Mouse (Mus musculus) myocyte (in vitro differentiated cells): ENCODE measurements around the gene Nup93. TPM values are rescaled to one million over a fixed set of nuclear protein-coding genes. Genes with fewer than 3 reads are reported as not detected.

Experiments
- H3K27me3 ChIP-seq: one replicate; pipeline ENCODE4 v1.6.1; 2011; ENCODE audit not compliant: control insufficient read depth, insufficient read depth, insufficient read length
- H3K36me3 ChIP-seq: one replicate; pipeline ENCODE4 v1.6.1; 2011; ENCODE audit not compliant: control insufficient read depth, insufficient read depth
- H3K4me2 ChIP-seq: one replicate; pipeline ENCODE4 v1.6.1; 2011; ENCODE audit warnings: low read depth, control low read depth
- H3K4me3 ChIP-seq: one replicate; pipeline ENCODE4 v1.5.1; 2011; ENCODE audit warnings: mild to moderate bottlenecking, control low read depth, moderate library complexity
- H3K79me2 ChIP-seq: one replicate; pipeline ENCODE4 v1.6.1; 2011; ENCODE audit not compliant: control insufficient read depth, insufficient read depth
- H3ac ChIP-seq: one replicate; pipeline ENCODE4 v1.6.1; 2011; ENCODE audit not compliant: control insufficient read depth, insufficient read length
- CEBPB ChIP-seq: IDR thresholded peaks from 2 replicates; pipeline ENCODE4 v1.6.1; 2011; ENCODE audit warnings: mild to moderate bottlenecking, moderate library complexity; ENCODE audit not compliant: poor library complexity, insufficient read depth, severe bottlenecking
- E2F4 ChIP-seq: IDR thresholded peaks from one replicate; pipeline ENCODE4 v1.6.1; 2011; ENCODE audit warnings: mild to moderate bottlenecking, control low read depth, moderate library complexity; ENCODE audit not compliant: insufficient read depth
- MAX ChIP-seq: IDR thresholded peaks from one replicate; pipeline ENCODE4 v1.6.1; 2011; ENCODE audit warnings: low read depth, mild to moderate bottlenecking, control low read depth
- MYOD1 ChIP-seq, 3 experiments: IDR thresholded peaks; one replicate each; pipeline ENCODE4 v1.6.1; 2011; ENCODE audit warnings: control low read depth in 2 of 3, low read depth in 2 of 3, mild to moderate bottlenecking in 2 of 3, moderate library complexity in 1 of 3; ENCODE audit not compliant: insufficient read length in 2 of 3, control insufficient read depth in 1 of 3
- MYOG ChIP-seq, 3 experiments: IDR thresholded peaks; one replicate each; pipeline ENCODE4 v1.6.1; 2011; ENCODE audit warnings: control low read depth in 2 of 3, low read depth in 2 of 3, mild to moderate bottlenecking in 2 of 3; ENCODE audit not compliant: insufficient read length in 2 of 3, control insufficient read depth in 1 of 3, insufficient read depth in 1 of 3
- POLR2A ChIP-seq: IDR thresholded peaks from one replicate; pipeline ENCODE4 v1.6.1; 2011; ENCODE audit warnings: low read depth, mild to moderate bottlenecking, control low read depth, moderate library complexity; ENCODE audit not compliant: insufficient read length
- POLR2AphosphoS2 ChIP-seq: IDR thresholded peaks from one replicate; pipeline ENCODE4 v1.6.1; 2011; ENCODE audit warnings: low read depth, control low read depth; ENCODE audit not compliant: insufficient read length
- REST ChIP-seq: IDR thresholded peaks from one replicate; pipeline ENCODE4 v1.6.1; 2011; ENCODE audit warnings: mild to moderate bottlenecking, control low read depth, moderate library complexity; ENCODE audit not compliant: insufficient read depth, insufficient read length
- SRF ChIP-seq: IDR thresholded peaks from one replicate; pipeline ENCODE4 v1.6.1; 2011; ENCODE audit warnings: low read depth; ENCODE audit not compliant: control insufficient read depth, insufficient read length
- TCF12 ChIP-seq: IDR thresholded peaks from one replicate; pipeline ENCODE4 v1.6.1; 2011; ENCODE audit warnings: mild to moderate bottlenecking, control low read depth; ENCODE audit not compliant: poor library complexity, insufficient read depth, severe bottlenecking
- TCF3 ChIP-seq: IDR thresholded peaks from one replicate; pipeline ENCODE4 v1.6.1; 2011; ENCODE audit warnings: low read depth, control low read depth; ENCODE audit not compliant: insufficient read length
- USF1 ChIP-seq: IDR thresholded peaks from one replicate; pipeline ENCODE4 v1.6.1; 2011; ENCODE audit warnings: low read depth, mild to moderate bottlenecking, control low read depth, moderate library complexity
- polyA plus RNA-seq: library from polyadenylated mRNA; unstranded; fragments of >200 nt; fragmentation: generic; extraction: Trizol; gene quantifications from one replicate; pipeline ENCODE4 v1.2.1, GENCODE M21; 2012; ENCODE audit warnings: missing spikeins

Nup93 gene
- polyA plus RNA-seq, 1 experiment = 38.1 TPM

- H3ac ChIP-seq = no peak overlapping the region
- TF ChIP-seq USF1 (no peak), TCF12 (no peak), REST (no peak), POLR2AphosphoS2 (no peak), POLR2A (no peak), CEBPB (no peak), MAX (no peak), MYOD1 (IDR thresholded peaks at IDR 0.05; ENCODE audit: control insufficient read depth in 1 of 3, insufficient read length in 2 of 3, low read depth in 2 of 3) (no peak), SRF (no peak), E2F4 (no peak)
- no peak overlapping the region for H3K4me3 ChIP-seq
- no peak overlapping the region for H3K4me2 ChIP-seq
- peaks cover 20% of the 10 kb centered on the region for H3K27me3 ChIP-seq
- H3K79me2 ChIP-seq = no peaks in the 10 kb centered on the region
- no peaks in the 10 kb centered on the region for H3K36me3 ChIP-seq
Measured at GRCm38 (mm10) chr8:94330733-94331132, 116.4 kb downstream of the Nup93 start.

GRCm38 (mm10) chr8:94333345-94333744 lies 119.0 kb downstream of the Nup93 start:
- Histone ChIP-seq H3K27me3 (peaks cover 29% of the 10 kb centered on the region), H3K79me2 (no peaks in the 10 kb centered on the region), H3K4me3 (no peak overlapping the region), H3K4me2 (no peak overlapping the region), H3K36me3 (no peaks in the 10 kb centered on the region), H3ac (no peak overlapping the region)
- TF ChIP-seq REST (no peak), CEBPB (no peak), POLR2AphosphoS2 (no peak), USF1 (no peak), POLR2A (no peak), MYOG (IDR thresholded peaks at IDR 0.05; ENCODE audit: control insufficient read depth in 1 of 3, insufficient read depth in 1 of 3, insufficient read length in 2 of 3, low read depth in 2 of 3) (no peak), SRF (no peak), MAX (no peak), TCF12 (no peak), MYOD1 (IDR thresholded peaks at IDR 0.05; ENCODE audit: control insufficient read depth in 1 of 3, insufficient read length in 2 of 3, low read depth in 2 of 3) (no peak), TCF3 (no peak), E2F4 (no peak)

- no peak overlapping the region for H3ac ChIP-seq
- peaks cover 36% of the 10 kb centered on the region for H3K27me3 ChIP-seq
- H3K4me2 ChIP-seq = no peak overlapping the region
- H3K4me3 ChIP-seq = no peak overlapping the region
- H3K79me2 ChIP-seq = no peaks in the 10 kb centered on the region
- TF ChIP-seq POLR2A = no peak
- no peak for TF ChIP-seq MAX
- TF ChIP-seq TCF12 = no peak
- no peak for TF ChIP-seq MYOD1 (IDR thresholded peaks at IDR 0.05; ENCODE audit: control insufficient read depth in 1 of 3, insufficient read length in 2 of 3, low read depth in 2 of 3)
- no peak for TF ChIP-seq CEBPB
- no peak for TF ChIP-seq E2F4
- TF ChIP-seq POLR2AphosphoS2 = no peak
- no peak for TF ChIP-seq MYOG (IDR thresholded peaks at IDR 0.05; ENCODE audit: control insufficient read depth in 1 of 3, insufficient read depth in 1 of 3, insufficient read length in 2 of 3, low read depth in 2 of 3)
- TF ChIP-seq TCF3 = no peak
- no peak for TF ChIP-seq USF1
- TF ChIP-seq SRF = no peak
- no peak for TF ChIP-seq REST
- H3K36me3 ChIP-seq = no peaks in the 10 kb centered on the region
Measured at GRCm38 (mm10) chr8:94337559-94337958, 123.2 kb downstream of the Nup93 start.

GRCm38 (mm10) chr8:94340796-94341195 lies 126.4 kb downstream of the Nup93 start:
- Histone ChIP-seq H3K4me2 (no peak overlapping the region), H3ac (no peak overlapping the region), H3K27me3 (peaks cover 33% of the 10 kb centered on the region), H3K4me3 (no peak overlapping the region), H3K36me3 (no peaks in the 10 kb centered on the region), H3K79me2 (no peaks in the 10 kb centered on the region)
- no peak for TF ChIP-seq TCF12
- no peak for TF ChIP-seq TCF3
- TF ChIP-seq MYOG (IDR thresholded peaks at IDR 0.05; ENCODE audit: control insufficient read depth in 1 of 3, insufficient read depth in 1 of 3, insufficient read length in 2 of 3, low read depth in 2 of 3) = no peak
- TF ChIP-seq POLR2AphosphoS2 = no peak
- TF ChIP-seq REST = no peak
- no peak for TF ChIP-seq CEBPB
- TF ChIP-seq MYOD1 (IDR thresholded peaks at IDR 0.05; ENCODE audit: control insufficient read depth in 1 of 3, insufficient read length in 2 of 3, low read depth in 2 of 3) = no peak
- TF ChIP-seq MAX = no peak
- no peak for TF ChIP-seq POLR2A
- TF ChIP-seq E2F4 = no peak
- TF ChIP-seq SRF = no peak
- no peak for TF ChIP-seq USF1

- H3K4me3 ChIP-seq = no peak overlapping the region
- H3K4me2 ChIP-seq = no peak overlapping the region
- no peak overlapping the region for H3ac ChIP-seq
- no peaks in the 10 kb centered on the region for H3K79me2 ChIP-seq
- H3K36me3 ChIP-seq = no peaks in the 10 kb centered on the region
- TF ChIP-seq E2F4 = no peak
- no peak for TF ChIP-seq POLR2A
- no peak for TF ChIP-seq TCF12
- no peak for TF ChIP-seq SRF
- no peak for TF ChIP-seq REST
- TF ChIP-seq MYOG (IDR thresholded peaks at IDR 0.05; ENCODE audit: control insufficient read depth in 1 of 3, insufficient read depth in 1 of 3, insufficient read length in 2 of 3, low read depth in 2 of 3) = no peak
- TF ChIP-seq POLR2AphosphoS2 = no peak
- no peak for TF ChIP-seq MYOD1 (IDR thresholded peaks at IDR 0.05; ENCODE audit: control insufficient read depth in 1 of 3, insufficient read length in 2 of 3, low read depth in 2 of 3)
- peaks cover 27% of the 10 kb centered on the region for H3K27me3 ChIP-seq
Measured at GRCm38 (mm10) chr8:94342691-94343090, 128.3 kb downstream of the Nup93 start.
